Comparison of ENCODE assay signal across 8 mouse cellular contexts in genomic region chrX:159264681-159265080, GRCm38 (mm10). TPM values are rescaled to one million over a fixed set of nuclear protein-coding genes. Genes with fewer than 3 reads are reported as not detected.
DNase-seq lines count a peak whose midpoint lies in the region; TF ChIP-seq lines count a peak whose summit lies in the region.

No protein-coding gene starts in this region.

- intact Hi-C loops in heart, postnatal 36 days (cut with DNase I): loop anchor here (10.0 kb wide), 1 partner anchor 290 kb away; no protein-coding TSS in a partner anchor
- intact Hi-C loops in heart, postnatal 25 days (cut with DNase I): loop anchor here (5.0 to 10.0 kb wide), 2 partner anchors 292 to 340 kb away; no protein-coding TSS in a partner anchor

- no peak overlapping the region for H3K9ac ChIP-seq in ES-Bruce4 (ENCODE audit: low read depth, poor library complexity, severe bottlenecking)

- H3K36me3 ChIP-seq in ES-Bruce4 (ENCODE audit: control insufficient read depth, insufficient read depth, low read length, poor library complexity, severe bottlenecking): no peaks in the 10 kb centered on the region
- H3K36me3 ChIP-seq in forebrain, embryonic 10.5 days (replicated peaks): no peaks in the 10 kb centered on the region

- no peak for TF ChIP-seq EP300 in ES-Bruce4 (IDR thresholded peaks at IDR 0.05; ENCODE audit: insufficient read depth, low read depth, low read length)

- WGBS in forebrain, embryonic 10.5 days: 36% methylated on average over 3 of the region's 3 CpGs

- no peaks in the 10 kb centered on the region for H3K4me1 ChIP-seq in ES-Bruce4 (ENCODE audit: control insufficient read depth, insufficient read depth, low read length)
- no peaks in the 10 kb centered on the region for H3K4me1 ChIP-seq in forebrain, embryonic 10.5 days

- H3K27me3 ChIP-seq in ES-Bruce4 (ENCODE audit: control insufficient read depth, insufficient read depth, low read length, poor library complexity, severe bottlenecking): no peaks in the 10 kb centered on the region
- peaks cover 15% of the 10 kb centered on the region for H3K27me3 ChIP-seq in forebrain, embryonic 10.5 days (ENCODE audit: poor library complexity, severe bottlenecking)

- TF ChIP-seq POLR2A in ES-Bruce4 (IDR thresholded peaks at IDR 0.05; ENCODE audit: insufficient read depth, low read length): no peak

- peak; percentile 6 to 7 for DNase-seq in heart, postnatal 36 days
- no peak for DNase-seq in heart, postnatal 25 days (ENCODE audit: low spot score)
- peak; percentile 18 for DNase-seq in embryo, embryonic 10.5 days (ENCODE audit: low spot score)
- DNase-seq in natural killer cell, adult 2 months (ENCODE audit: low spot score in 2 of 2): peak; percentile 9 to 35
- no peak for DNase-seq in forebrain, embryonic 10.5 days (ENCODE audit: extremely low spot score, low spot score)
- no peak for DNase-seq in right cerebral cortex, postnatal 14 days
- no peak for DNase-seq in gastrocnemius, postnatal 25 days

- peak; percentile 63 for TF ChIP-seq CTCF in ES-Bruce4 (IDR thresholded peaks at IDR 0.05; ENCODE audit: low read depth, low read length)

- no peak overlapping the region for H3K27ac ChIP-seq in ES-Bruce4 (ENCODE audit: insufficient read depth, low read length)
- H3K27ac ChIP-seq in forebrain, embryonic 10.5 days: no peak overlapping the region

- no peak overlapping the region for H3K4me3 ChIP-seq in ES-Bruce4 (ENCODE audit: low read depth, low read length)
- H3K4me3 ChIP-seq in forebrain, embryonic 10.5 days: no peak overlapping the region

- no peaks in the 10 kb centered on the region for H3K9me3 ChIP-seq in ES-Bruce4 (replicated peaks; ENCODE audit: control insufficient read depth, insufficient read depth, low read length, poor library complexity, severe bottlenecking)
- H3K9me3 ChIP-seq in forebrain, embryonic 10.5 days: no peaks in the 10 kb centered on the region

RNA-seq across cellular contexts. Expression of gene Rps6ka3, which starts 54.6 kb away (rescaled TPM):
- 10 to 100 TPM; 34.2 to 41.0 TPM for total RNA-seq in heart, postnatal 36 days (2021)
- 10 to 100 TPM; 36.3 to 38.6 TPM for total RNA-seq in heart, postnatal 25 days (2021)
- 47.2 and 55.5 TPM in 2 replicates for polyA plus RNA-seq in ES-Bruce4 (2011; ENCODE audit: insufficient read depth, insufficient read length, low read depth, missing spikeins)
- 4.5 and 5.8 TPM in 2 replicates for polyA plus RNA-seq in forebrain, embryonic 10.5 days (2016; fragmentation: Nextera tagmentation; extraction: Ambion mirVana)
- 10 to 100 TPM; 55.3 to 73.1 TPM for total RNA-seq in gastrocnemius, postnatal 25 days (2021)

Comparison
In these comparisons a context has a peak if more than half of its experiments do, and no peak if none do; other contexts are left out.
1. DNase-seq: peak in heart, postnatal 36 days (2 of 2), embryo, embryonic 10.5 days (single experiment) and natural killer cell, adult 2 months (2 of 2); none in heart, postnatal 25 days (single experiment), forebrain, embryonic 10.5 days (single experiment), right cerebral cortex, postnatal 14 days (single experiment) and gastrocnemius, postnatal 25 days (single experiment).